Mouse (Mus musculus): ENCODE measurements around the gene Zfp524.
"Not testable (repeated sequence)": the region's sequence is repeated elsewhere in the genome, so short reads cannot be mapped to it uniquely, and the experiment has no call there.

Gene Zfp524

DNA sequence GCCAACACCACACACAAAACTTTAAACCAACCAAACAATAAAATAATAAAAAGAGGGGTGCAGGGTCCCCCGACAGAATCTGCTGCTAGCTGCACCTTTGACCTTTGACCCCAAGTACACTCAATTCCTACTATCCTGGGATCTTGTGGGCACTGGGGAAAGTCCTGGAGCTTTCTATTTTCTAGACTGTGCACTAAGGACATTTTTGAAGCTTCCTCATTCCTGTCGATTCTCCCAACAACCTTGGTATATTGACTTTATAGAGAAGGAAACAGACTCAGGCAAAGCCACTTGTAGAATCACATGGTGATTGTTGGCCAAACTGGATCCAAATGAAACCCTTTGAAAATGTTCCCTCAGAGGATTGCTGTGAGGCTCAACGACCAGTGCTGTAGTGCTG, 1.8 kb downstream of the Zfp524 start:
- no peak for DNase-seq

GRCm38 (mm10) chr7:5016920-5017319, 2.7 kb downstream of the Zfp524 start:
- DNase-seq = no peak

DNA sequence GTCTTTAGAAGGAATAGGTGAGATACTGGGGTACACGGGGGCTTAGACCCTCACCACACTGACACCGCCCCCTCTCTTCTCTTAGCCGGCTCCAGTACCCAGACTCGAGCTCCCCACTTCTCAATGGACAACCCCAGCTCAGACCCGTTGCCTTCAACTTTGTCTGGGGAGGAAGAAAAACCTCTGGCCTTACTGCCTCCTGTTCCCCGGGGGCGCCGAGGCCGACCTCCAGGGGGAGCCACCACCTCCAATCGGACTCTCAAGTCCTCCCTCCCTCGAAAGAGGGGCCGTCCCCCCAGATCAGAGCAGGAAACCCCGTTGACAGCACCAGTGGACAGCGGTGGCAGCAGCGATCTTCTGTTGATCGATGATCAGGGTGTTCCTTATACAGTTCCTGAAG, 3.1 kb downstream of the Zfp524 start:
- DNase-seq = no peak

DNA sequence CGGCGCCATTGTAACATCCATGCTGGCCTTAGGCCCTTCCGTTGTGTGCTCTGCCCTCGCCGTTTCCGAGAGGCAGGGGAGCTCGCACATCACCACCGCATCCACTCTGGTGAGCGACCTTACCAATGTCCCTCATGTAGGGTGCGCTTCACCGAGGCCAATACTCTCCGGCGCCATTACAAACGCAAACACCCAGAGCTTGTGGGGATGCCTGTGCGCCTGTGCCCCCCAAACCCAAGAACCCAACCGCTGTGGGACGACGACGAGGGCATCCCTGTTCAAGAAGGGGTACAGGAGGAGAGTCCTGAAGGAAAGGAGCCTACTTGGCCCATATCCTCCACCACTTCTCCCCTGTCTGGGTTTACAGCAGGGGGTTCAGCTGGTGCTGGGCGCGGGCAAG, 3.7 kb downstream of the Zfp524 start:
- DNase-seq = no peak

DNA sequence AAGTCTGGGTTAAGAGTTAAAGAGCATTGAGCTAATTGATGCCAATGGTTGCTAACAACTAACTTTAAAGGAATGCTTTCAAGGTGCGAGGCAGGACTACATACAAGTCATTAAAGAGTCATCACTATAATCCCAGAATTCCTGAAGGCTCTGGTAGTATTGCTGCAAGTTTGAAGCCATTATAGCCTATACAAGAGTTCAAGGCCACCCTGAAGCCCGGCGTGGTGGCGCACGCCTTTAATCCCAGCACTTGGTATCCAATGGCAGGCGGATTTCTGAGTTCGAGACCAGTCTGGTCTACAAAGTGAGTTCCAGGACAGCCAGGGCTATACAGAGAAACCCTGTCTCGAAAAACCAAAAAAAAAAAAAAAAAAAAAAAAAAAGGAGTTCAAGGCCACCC, 5.4 kb downstream of the Zfp524 start:
- DNase-seq = not testable (repeated sequence)

- peak; percentile 100 for DNase-seq
Measured at GRCm38 (mm10) chr7:5020000-5020681, 5.9 kb downstream of the Zfp524 start, which contains the start of the genes Zfp865 and Ccdc106. Zfp865 (plus strand) TSS chr7:5020376. Ccdc106 (plus strand) TSS chr7:5020553.

GRCm38 (mm10) chr7:5020685-5021084, 6.5 kb downstream of the Zfp524 start:
- DNase-seq = no peak

GRCm38 (mm10) chr7:5021197-5021596, 7.0 kb downstream of the Zfp524 start:
- no peak for DNase-seq

GRCm38 (mm10) chr7:5029543-5029942, 15.3 kb downstream of the Zfp524 start:
- no peak for DNase-seq

DNA sequence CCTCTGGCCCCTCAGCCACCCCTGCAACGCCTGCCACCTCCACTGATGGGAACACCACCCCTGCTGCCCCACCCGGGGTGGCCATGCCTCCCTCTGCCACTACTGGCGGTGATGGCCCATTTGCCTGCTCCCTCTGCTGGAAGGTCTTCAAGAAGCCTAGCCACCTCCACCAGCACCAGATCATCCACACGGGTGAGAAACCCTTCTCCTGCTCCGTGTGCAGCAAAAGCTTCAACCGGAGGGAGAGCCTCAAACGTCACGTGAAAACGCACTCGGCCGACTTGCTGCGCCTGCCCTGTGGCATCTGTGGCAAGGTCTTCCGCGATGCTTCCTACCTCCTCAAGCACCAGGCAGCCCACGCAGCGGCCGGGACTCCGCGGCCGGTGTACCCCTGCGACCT, 15.7 kb downstream of the Zfp524 start:
- no peak for DNase-seq

DNA sequence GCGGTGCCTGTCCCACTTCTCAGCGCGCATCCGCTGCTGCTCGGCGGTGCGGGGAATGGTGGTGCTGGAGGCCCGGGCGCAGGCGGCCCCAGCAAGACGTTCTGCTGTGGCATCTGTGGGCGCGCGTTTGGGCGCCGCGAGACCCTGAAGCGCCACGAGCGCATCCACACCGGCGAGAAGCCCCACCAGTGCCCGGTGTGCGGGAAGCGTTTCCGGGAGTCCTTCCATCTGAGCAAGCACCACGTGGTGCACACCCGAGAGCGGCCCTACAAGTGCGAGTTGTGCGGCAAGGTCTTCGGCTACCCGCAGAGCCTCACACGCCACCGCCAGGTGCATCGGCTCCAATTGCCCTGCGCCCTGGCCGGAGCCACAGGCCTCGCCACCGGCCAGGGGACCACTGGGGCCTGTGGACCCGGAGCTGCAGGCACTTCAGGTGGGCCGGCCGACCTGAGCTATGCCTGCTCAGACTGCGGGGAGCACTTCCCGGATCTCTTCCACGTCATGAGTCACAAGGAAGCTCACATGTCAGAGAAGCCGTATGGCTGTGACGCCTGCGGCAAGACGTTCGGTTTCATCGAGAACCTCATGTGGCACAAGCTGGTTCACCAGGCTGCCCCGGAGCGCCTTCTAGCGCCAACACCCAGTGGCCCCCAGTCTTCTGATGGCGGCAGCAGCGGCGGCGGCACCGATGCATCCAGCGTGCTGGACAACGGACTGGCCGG, 16.5 kb downstream of the Zfp524 start:
- no peak for DNase-seq

GRCm38 (mm10) chr7:5031496-5031895, 17.3 kb downstream of the Zfp524 start:
- DNase-seq = no peak

GRCm38 (mm10) chr7:5033818-5034217, 19.6 kb downstream of the Zfp524 start, which contains the start of gene 4632433K11Rik:
4632433K11Rik (plus strand) TSS chr7:5034118.
- no peak for DNase-seq

DNA sequence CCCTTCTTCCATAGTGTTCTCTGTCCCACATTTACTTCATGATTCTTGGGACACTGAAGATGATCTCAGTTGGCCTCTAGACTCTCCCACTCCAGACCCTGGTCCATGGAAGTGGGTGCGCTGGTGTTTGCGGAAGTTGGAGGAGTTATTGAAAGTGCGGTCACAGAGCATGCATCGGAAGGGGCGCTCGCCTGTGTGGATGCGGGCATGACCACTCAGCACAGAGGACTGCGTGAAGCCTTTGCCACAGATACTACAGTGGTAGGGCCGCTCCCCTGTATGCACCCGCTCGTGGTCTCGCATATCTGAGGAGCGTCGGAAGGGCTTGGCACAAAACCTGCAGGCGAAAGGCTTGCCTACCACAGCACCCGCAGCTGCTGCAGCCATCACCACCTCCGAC, 21.4 kb downstream of the Zfp524 start:
- DNase-seq = no peak

DNA sequence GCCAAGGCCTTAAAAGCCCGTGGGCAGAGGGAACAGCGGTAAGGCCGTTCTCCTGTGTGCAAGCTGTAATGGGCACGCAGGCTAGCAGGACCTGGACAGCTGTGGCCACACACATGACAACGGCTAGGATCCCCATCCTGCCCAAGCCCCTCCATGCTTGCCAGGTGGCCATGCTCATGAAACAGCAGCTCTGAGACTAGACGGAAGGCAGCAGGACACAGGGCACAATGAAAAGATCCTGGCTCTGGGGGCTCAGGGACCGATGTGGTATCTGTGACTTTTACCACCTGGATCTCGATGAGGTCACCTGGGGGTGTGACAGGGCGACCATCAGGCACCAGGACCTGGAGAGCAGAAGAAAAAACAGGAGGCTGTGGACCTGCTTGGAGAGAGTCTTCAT, 21.9 kb downstream of the Zfp524 start:
- DNase-seq = no peak

DNA sequence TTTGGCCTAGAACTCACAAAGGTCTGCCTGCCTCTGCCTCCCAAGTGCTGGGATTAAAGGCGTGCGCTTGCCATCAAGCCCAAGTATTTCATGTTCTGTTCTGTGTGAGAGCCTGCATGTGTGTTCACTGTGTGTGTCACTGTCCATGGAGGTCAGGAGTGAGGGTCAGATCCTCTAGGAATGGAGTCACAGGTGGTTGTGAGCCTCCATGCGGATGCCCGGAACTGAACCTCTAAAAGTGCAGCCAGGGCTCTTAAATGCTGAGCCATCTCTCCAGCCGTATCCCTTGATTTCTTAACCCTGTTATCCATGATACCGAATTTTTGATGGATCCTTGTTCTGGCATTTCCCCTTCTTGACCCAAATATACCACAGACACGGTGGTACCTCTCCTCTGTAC, 22.8 kb downstream of the Zfp524 start:
- no peak for DNase-seq

DNA sequence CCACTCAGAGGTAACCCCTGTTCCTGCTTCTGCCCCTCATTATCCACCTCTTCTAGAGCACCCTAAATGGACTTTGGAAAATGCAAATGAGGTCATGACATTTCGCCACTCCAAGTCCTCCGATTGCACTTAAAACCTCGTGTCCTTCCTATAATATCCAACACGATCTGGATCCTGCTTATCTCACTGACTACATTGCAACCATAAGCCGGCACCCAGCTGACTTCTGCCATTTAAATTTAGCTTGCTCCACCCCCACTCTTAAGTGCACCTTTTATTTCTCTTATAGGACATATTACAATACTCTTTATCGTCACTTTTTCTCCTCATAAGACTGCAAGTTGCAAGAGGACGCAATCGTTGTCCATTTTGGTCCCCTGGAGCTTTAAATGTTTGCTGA, 23.3 kb downstream of the Zfp524 start:
- DNase-seq = no peak

GRCm38 (mm10) chr7:5038109-5038732, 24.0 kb downstream of the Zfp524 start, which contains the start of gene Zfp784:
Zfp784 (minus strand) TSS chr7:5038446.
- DNase-seq = peak; percentile 93

- no peak for DNase-seq
Measured at GRCm38 (mm10) chr7:5038940-5039339, 24.7 kb downstream of the Zfp524 start.

DNA sequence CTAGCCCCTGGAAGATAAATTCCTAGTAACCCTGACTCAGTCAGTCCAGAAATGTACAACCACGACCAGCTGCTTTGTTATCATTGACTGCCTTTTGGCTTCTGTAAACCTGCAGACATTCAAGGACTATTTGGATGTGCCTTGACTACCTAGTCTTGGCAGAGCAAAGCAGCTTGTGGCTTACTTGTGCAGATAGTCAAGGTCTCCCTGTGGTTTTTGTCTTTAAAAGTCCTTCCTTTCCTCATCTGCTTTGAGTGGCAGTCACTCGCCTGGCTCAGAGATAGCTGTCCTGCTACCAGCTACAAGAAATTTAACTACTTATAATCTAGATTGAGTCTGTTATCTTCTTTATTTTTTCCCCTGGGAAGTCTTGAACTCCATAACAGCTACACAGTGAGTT, 30.8 kb downstream of the Zfp524 start:
- DNase-seq = no peak

- no peak for DNase-seq
Measured at GRCm38 (mm10) chr7:5046112-5046511, 31.9 kb downstream of the Zfp524 start.

DNA sequence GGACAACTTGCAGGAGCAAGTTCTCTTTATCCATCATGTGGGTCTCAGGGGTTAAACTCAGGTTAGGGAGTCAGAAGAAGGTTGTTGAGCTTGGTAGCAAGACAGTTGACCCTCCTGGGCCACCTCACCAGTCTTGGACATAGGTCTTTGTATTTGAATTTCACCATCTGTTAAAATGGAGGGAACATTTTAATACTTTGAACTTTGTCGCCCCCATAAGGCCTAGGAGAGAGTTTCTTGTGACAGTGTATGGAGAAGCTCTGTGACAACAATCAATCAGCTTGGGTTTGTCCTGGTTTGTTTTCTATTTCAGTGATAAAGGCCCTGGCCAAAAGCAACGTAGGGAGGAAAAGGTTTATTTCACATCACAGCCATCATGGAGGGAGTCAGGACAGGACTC, 33.1 kb downstream of the Zfp524 start:
- DNase-seq = no peak
